Mouse (Mus musculus): ENCODE measurements around the gene Hmgn2.

- TF ChIP-seq CTCF (IDR thresholded peaks at IDR 0.05; ENCODE audit: borderline replicate concordance, control insufficient read depth, extremely low read depth, insufficient read depth, low read length, poor library complexity) (no peak), POLR2A (IDR thresholded peaks at IDR 0.05; ENCODE audit: control insufficient read depth, extremely low read depth, insufficient read depth, low read length, poor library complexity) (no peak)
Measured at GRCm38 (mm10) chr4:133938077-133938476, 30.4 kb downstream of the Hmgn2 start.
